Mouse (Mus musculus) hindbrain, embryonic 14.5 days (tissue): Measurements from ENCODE around the gene Zfp341. TPM values are rescaled to one million over a fixed set of nuclear protein-coding genes. Genes with fewer than 3 reads are reported as not detected.
A peak's percentile ranks its signal among the peaks of the same experiment; 100 is the strongest.

Experiments
- ATAC-seq: fragments of 200-750 bp; cut with Nextera tagmentation; 2 replicates; pipeline ENCODE4 v1.8.0; 2017; ENCODE audit warnings: moderate number of reproducible peaks, mild to moderate bottlenecking, moderate TSS enrichment, moderate library complexity; ENCODE audit not compliant: low FRiP score
- DNase-seq: peaks from one replicate; pipeline ENCODE4 v3.0.0-alpha.2; 2015; ENCODE audit warnings: low spot score
- H3K27ac ChIP-seq: fragments of 300-500 bp; sonication (generic); 2 replicates; pipeline ENCODE4 v1.5.1; 2014; ENCODE audit warnings: mild to moderate bottlenecking, moderate library complexity
- H3K27me3 ChIP-seq: fragments of 300-500 bp; sonication (generic); 2 replicates; pipeline ENCODE4 v1.6.1; 2014; ENCODE audit warnings: mild to moderate bottlenecking, low read length, mixed read lengths; ENCODE audit not compliant: control insufficient read depth, insufficient read depth
- H3K36me3 ChIP-seq: fragments of 300-500 bp; sonication (generic); replicated peaks from 2 replicates; pipeline ENCODE4 v1.6.1; 2014; ENCODE audit not compliant: control insufficient read depth, insufficient read depth
- H3K4me1 ChIP-seq: fragments of 300-500 bp; sonication (generic); replicated peaks from 2 replicates; pipeline ENCODE4 v1.6.1; 2014; ENCODE audit warnings: antibody characterized with exemption, low read length, mixed read lengths; ENCODE audit not compliant: control insufficient read depth, insufficient read depth
- H3K4me2 ChIP-seq: fragments of 300-500 bp; sonication (generic); replicated peaks from 2 replicates; pipeline ENCODE4 v1.6.1; 2014; ENCODE audit warnings: mild to moderate bottlenecking, moderate library complexity
- H3K4me3 ChIP-seq: fragments of 300-500 bp; sonication (generic); replicated peaks from 2 replicates; pipeline ENCODE4 v1.5.1; 2014; ENCODE audit warnings: mild to moderate bottlenecking, low read length
- H3K9ac ChIP-seq: fragments of 300-500 bp; sonication (generic); 2 replicates; pipeline ENCODE4 v1.6.1; 2014
- H3K9me3 ChIP-seq: fragments of 300-500 bp; sonication (generic); 2 replicates; pipeline ENCODE4 v1.6.1; 2016; ENCODE audit warnings: low read length; ENCODE audit not compliant: control insufficient read depth
- WGBS: fragments of 180-500 bp; shearing (Covaris S2); extraction: QIAGEN DNeasy Blood & Tissue Kit; methylation state at CpG from one replicate; pipeline ENCODE4 v1.1.7; 2014; 5-methylcytosine and 5-hydroxymethylcytosine counted together
- polyA plus RNA-seq: library from polyadenylated mRNA; unstranded; fragments of >200 nt; fragmentation: Nextera tagmentation; extraction: Ambion mirVana; gene quantifications from 2 replicates; pipeline ENCODE4 v1.2.1, GENCODE M21; 2014

Gene Zfp341
- polyA plus RNA-seq, 1 experiment from 2014 or later = 2.0 TPM

- 37% methylated on average over 15 of the region's 15 CpGs for WGBS
- DNase-seq = peak; percentile 54
Observed at GRCm38 (mm10) chr2:154583906-154584872, 28.9 kb upstream of the Zfp341 start.

DNA sequence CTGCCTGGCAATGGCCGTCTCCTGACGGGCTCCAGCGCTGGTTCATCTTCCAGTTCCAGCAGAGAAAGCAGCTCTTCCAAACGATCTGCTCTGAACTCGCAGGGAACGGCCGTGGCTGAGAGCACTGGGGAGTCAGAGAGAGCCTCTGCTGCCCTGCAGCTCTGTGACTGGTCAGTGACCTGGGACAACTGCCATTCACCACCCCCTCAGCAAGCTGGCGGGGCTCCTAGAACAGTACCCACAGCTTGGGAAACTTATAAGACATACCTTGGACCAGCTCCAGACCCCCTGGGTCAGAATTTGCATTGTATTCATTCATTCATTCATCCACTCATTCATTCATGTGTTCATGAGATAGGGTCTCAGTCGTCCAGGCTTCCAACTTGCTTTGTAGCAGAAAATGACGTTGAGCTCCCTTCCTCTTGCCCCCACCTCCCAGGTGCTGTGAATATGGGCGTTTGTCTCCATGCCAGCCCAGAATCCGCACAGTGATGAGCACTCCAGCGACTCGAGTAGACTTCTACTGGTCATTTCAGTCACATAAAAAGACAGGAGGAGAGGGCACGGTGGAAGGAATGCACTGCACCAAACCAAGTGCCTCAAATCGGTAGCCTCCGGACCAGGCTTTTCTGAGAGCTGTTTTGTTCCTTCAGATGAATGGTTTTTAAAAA is 28.0 kb upstream of the Zfp341 start:
- Histone ChIP-seq H3K27ac (peak overlapping the region; percentile 40; the same call in 1 of the 2 replicates), H3K36me3 (no peaks in the 10 kb centered on the region; the same call in 1 of the 2 replicates), H3K9me3 (no peaks in the 10 kb centered on the region), H3K4me1 (peaks cover 15% of the 10 kb centered on the region), H3K27me3 (no peaks in the 10 kb centered on the region), H3K4me3 (no peak overlapping the region), H3K4me2 (no peak overlapping the region), H3K9ac (no peak overlapping the region)
- ATAC-seq (no peak), DNase-seq (no peak)
- WGBS = 54% methylated on average over 17 of the region's 17 CpGs

More at GRCm38 (mm10) chr2:154583906-154584872, 28.9 kb upstream of the Zfp341 start:
- Histone ChIP-seq H3K9ac (no peak overlapping the region), H3K4me2 (no peak overlapping the region), H3K27ac (peak overlapping the region; percentile 40; the same call in 1 of the 2 replicates), H3K4me1 (peaks cover 15% of the 10 kb centered on the region), H3K4me3 (no peak overlapping the region), H3K27me3 (no peaks in the 10 kb centered on the region), H3K9me3 (no peaks in the 10 kb centered on the region), H3K36me3 (no peaks in the 10 kb centered on the region; the same call in 1 of the 2 replicates)
- ATAC-seq = peak; percentile 79

GRCm38 (mm10) chr2:154586405-154586804 is 26.7 kb upstream of the Zfp341 start:
- 79% methylated on average over 5 of the region's 5 CpGs for WGBS
- Histone ChIP-seq H3K4me2 (no peak overlapping the region), H3K27ac (no peak overlapping the region), H3K9me3 (no peaks in the 10 kb centered on the region), H3K27me3 (no peaks in the 10 kb centered on the region), H3K4me1 (peaks cover 15% of the 10 kb centered on the region), H3K9ac (no peak overlapping the region), H3K36me3 (no peaks in the 10 kb centered on the region; the same call in 1 of the 2 replicates), H3K4me3 (no peak overlapping the region)
- DNase-seq (no peak), ATAC-seq (no peak)

DNA sequence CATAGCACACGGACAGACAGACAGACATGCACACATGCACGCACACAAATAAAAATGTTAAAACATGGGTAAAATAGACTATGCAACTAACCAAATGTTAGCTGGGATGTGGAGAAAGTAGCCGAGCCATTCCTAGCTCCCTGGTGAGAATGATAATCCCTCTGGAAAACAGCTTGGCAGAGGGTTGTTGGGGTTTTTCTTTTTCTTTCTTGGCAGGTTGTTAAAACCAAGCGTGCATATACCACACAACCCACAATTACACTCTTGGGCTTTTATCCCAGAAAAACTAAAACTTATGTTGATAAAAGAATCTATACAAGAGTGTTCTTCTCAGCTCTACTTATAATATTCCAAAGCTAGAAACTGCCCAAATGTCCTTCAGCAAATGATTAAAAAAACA is 24.0 kb upstream of the Zfp341 start:
- Histone ChIP-seq H3K9ac (no peak overlapping the region), H3K4me1 (peaks cover 11% of the 10 kb centered on the region; the same call in 1 of the 2 replicates), H3K36me3 (peaks cover 5% of the 10 kb centered on the region; the same call in 1 of the 2 replicates), H3K4me2 (no peak overlapping the region), H3K27ac (no peak overlapping the region), H3K4me3 (no peak overlapping the region), H3K27me3 (no peaks in the 10 kb centered on the region), H3K9me3 (no peaks in the 10 kb centered on the region)
- ATAC-seq (no peak), DNase-seq (no peak)
- 86% methylated on average over 4 of the region's 4 CpGs for WGBS

GRCm38 (mm10) chr2:154591239-154591638 is 21.9 kb upstream of the Zfp341 start:
- Histone ChIP-seq H3K36me3 (peaks cover 5% of the 10 kb centered on the region; the same call in 1 of the 2 replicates), H3K4me3 (no peak overlapping the region), H3K9ac (no peak overlapping the region), H3K4me2 (no peak overlapping the region), H3K9me3 (no peaks in the 10 kb centered on the region), H3K27ac (no peak overlapping the region), H3K4me1 (no peaks in the 10 kb centered on the region), H3K27me3 (no peaks in the 10 kb centered on the region)
- ATAC-seq = no peak
- DNase-seq = no peak
- WGBS = 87% methylated on average over 3 of the region's 3 CpGs

DNA sequence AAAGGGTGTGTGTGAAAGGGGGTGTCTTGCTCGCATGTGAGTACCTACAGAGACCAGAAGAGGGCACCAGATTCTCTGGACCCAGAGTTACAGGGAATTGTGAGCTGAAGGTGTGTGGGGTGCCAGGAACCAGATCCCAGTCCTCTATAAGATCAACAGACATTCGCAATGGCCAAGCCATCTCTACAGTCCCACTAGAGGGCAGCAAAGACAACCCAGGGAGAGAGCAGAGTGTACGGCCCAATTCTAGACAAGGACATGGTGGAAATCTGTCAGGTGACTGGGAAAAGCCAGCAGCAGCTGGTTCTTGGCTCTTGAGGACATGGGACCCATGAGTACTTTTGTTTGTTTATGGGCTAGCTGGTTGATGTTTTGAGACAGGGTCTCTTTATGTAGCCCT is 20.1 kb upstream of the Zfp341 start:
- DNase-seq (no peak), ATAC-seq (no peak)
- H3K4me3 ChIP-seq = no peak overlapping the region
- H3K4me1 ChIP-seq = no peaks in the 10 kb centered on the region
- no peak overlapping the region for H3K27ac ChIP-seq
- no peak overlapping the region for H3K9ac ChIP-seq
- WGBS = 70% methylated on average over 3 of the region's 3 CpGs
- no peak overlapping the region for H3K4me2 ChIP-seq
- H3K36me3 ChIP-seq = peaks cover 5% of the 10 kb centered on the region; the same call in 1 of the 2 replicates
- H3K27me3 ChIP-seq = no peaks in the 10 kb centered on the region
- no peaks in the 10 kb centered on the region for H3K9me3 ChIP-seq

- no peak for DNase-seq
Observed at GRCm38 (mm10) chr2:154595775-154596174, 17.3 kb upstream of the Zfp341 start.

DNA sequence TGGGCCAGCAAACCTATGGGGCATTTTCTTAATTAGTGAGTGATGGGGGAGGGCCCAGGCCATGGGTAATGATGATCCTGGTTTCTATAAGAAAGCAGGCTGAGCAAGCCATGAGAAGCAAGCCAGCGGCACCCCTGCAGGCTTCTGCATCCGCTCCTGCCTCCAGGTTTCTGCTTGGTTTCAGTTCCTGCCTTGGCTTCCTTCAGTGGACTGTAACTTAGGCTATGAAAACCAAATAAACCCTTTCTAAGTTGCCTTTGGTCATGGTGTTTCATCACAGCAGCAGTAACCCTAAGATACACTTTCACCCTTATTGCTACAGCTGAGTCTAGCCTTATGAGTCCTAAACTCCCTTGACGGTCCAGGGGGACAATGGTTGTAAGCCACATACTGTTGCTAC is 15.7 kb upstream of the Zfp341 start:
- Histone ChIP-seq H3K4me2 (no peak overlapping the region), H3K36me3 (peaks cover 5% of the 10 kb centered on the region; the same call in 1 of the 2 replicates), H3K4me1 (no peaks in the 10 kb centered on the region), H3K9me3 (no peaks in the 10 kb centered on the region), H3K27me3 (no peaks in the 10 kb centered on the region), H3K27ac (no peak overlapping the region), H3K4me3 (no peak overlapping the region), H3K9ac (no peak overlapping the region)
- 91% methylated on average over 3 of the region's 3 CpGs for WGBS
- ATAC-seq (no peak), DNase-seq (no peak)

More at GRCm38 (mm10) chr2:154595775-154596174, 17.3 kb upstream of the Zfp341 start:
- 76% methylated on average over 5 of the region's 5 CpGs for WGBS
- ATAC-seq = no peak
- Histone ChIP-seq H3K27ac (no peak overlapping the region), H3K9ac (no peak overlapping the region), H3K9me3 (no peaks in the 10 kb centered on the region), H3K4me3 (no peak overlapping the region), H3K4me2 (no peak overlapping the region), H3K27me3 (no peaks in the 10 kb centered on the region), H3K36me3 (peaks cover 5% of the 10 kb centered on the region; the same call in 1 of the 2 replicates), H3K4me1 (no peaks in the 10 kb centered on the region)

GRCm38 (mm10) chr2:154600586-154600985 is 12.5 kb upstream of the Zfp341 start:
- no peak overlapping the region for H3K4me3 ChIP-seq
- H3K9me3 ChIP-seq = no peaks in the 10 kb centered on the region
- H3K27me3 ChIP-seq = no peaks in the 10 kb centered on the region
- WGBS = 63% methylated on average over 6 of the region's 6 CpGs
- no peak for ATAC-seq
- H3K9ac ChIP-seq = no peak overlapping the region
- no peak for DNase-seq
- H3K27ac ChIP-seq = no peak overlapping the region
- 0 out of 2 replicates have a peak, but pooled peaks cover 7% of the 10 kb centered on the region for H3K4me1 ChIP-seq
- H3K4me2 ChIP-seq = no peak overlapping the region
- no peaks in the 10 kb centered on the region for H3K36me3 ChIP-seq
